Comparison of ENCODE assay signal across 8 mouse cellular contexts in genomic region chrX:47912306-47912792, GRCm38 (mm10). TPM values are rescaled to one million over a fixed set of nuclear protein-coding genes. Genes with fewer than 3 reads are reported as not detected.
A peak's percentile ranks its signal among the peaks of the same experiment; 100 is the strongest.
DNase-seq lines count a peak whose midpoint lies in the region; ATAC-seq lines count a peak whose summit lies in the region.

Gene Ocrl (plus strand): TSS chrX:47912387.

- H3K36me3 ChIP-seq in hindbrain, embryonic 10.5 days, result no peaks in the 10 kb centered on the region
- H3K36me3 ChIP-seq in lung, embryonic 16.5 days (ENCODE audit: control insufficient read depth, insufficient read depth, low read length), result no peaks in the 10 kb centered on the region

- peak within 1 kb of the TSS; percentile 85 for H3K9ac ChIP-seq in lung, embryonic 16.5 days (ENCODE audit: low read length)

- H3K27me3 ChIP-seq in hindbrain, embryonic 10.5 days (ENCODE audit: insufficient read depth, poor library complexity, severe bottlenecking), result no peaks in the 10 kb centered on the region
- H3K27me3 ChIP-seq in lung, embryonic 16.5 days (ENCODE audit: control insufficient read depth, insufficient read depth, low read depth, low read length), result no peaks in the 10 kb centered on the region

- peak within 1 kb of the TSS; percentile 94 for H3K27ac ChIP-seq in hindbrain, embryonic 10.5 days
- peak within 1 kb of the TSS; percentile 75 for H3K27ac ChIP-seq in lung, embryonic 16.5 days (ENCODE audit: low read length)

- peak within 1 kb of the TSS; percentile 68 for H3K4me3 ChIP-seq in hindbrain, embryonic 10.5 days
- H3K4me3 ChIP-seq in lung, embryonic 16.5 days (ENCODE audit: low read length), result peak within 1 kb of the TSS; percentile 74

- DNase-seq in NIH3T3 (ENCODE audit: low read depth), result peak; percentile 80
- DNase-seq in cerebellum, postnatal 10 days, result peak; percentile 85 to 87
- DNase-seq in frontal cortex, postnatal 10 days (ENCODE audit: low spot score in 2 of 2), result peak; percentile 18 to 54
- peak; percentile 77 for DNase-seq in hindbrain, embryonic 10.5 days (ENCODE audit: low spot score)
- peak; percentile 44 for DNase-seq in layer of hippocampus, adult 9-11 months
- peak; percentile 28 for DNase-seq in ovary, adult 18-20 months (ENCODE audit: low spot score)
- peak; percentile 59 for DNase-seq in thymus, postnatal 0 days (ENCODE audit: low spot score)

- 10% methylated on average over 32 of the region's 35 CpGs for WGBS in hindbrain, embryonic 10.5 days
- 11% methylated on average over 34 of the region's 35 CpGs for WGBS in lung, embryonic 16.5 days

- H3K9me3 ChIP-seq in hindbrain, embryonic 10.5 days, result no peaks in the 10 kb centered on the region
- no peaks in the 10 kb centered on the region for H3K9me3 ChIP-seq in lung, embryonic 16.5 days (ENCODE audit: control insufficient read depth, low read length)

- peak within 1 kb of the TSS; percentile 63 for H3K4me2 ChIP-seq in lung, embryonic 16.5 days (ENCODE audit: low read depth, low read length)

- H3K4me1 ChIP-seq in hindbrain, embryonic 10.5 days (replicated peaks), result no peaks in the 10 kb centered on the region; the same call in 1 of the 2 replicates
- H3K4me1 ChIP-seq in lung, embryonic 16.5 days (replicated peaks; ENCODE audit: control insufficient read depth, insufficient read depth, low read length), result peaks cover 5% of the 10 kb centered on the region; the same call in 1 of the 2 replicates

- ATAC-seq in lung, embryonic 16.5 days (ENCODE audit: low read depth), result peak; percentile 88

RNA-seq across cellular contexts. Expression of gene Ocrl, which starts in this region (rescaled TPM):
- polyA plus RNA-seq in hindbrain, embryonic 10.5 days (2016; fragmentation: Nextera tagmentation; extraction: Ambion mirVana), result 16.2 and 16.5 TPM in 2 replicates
- polyA plus RNA-seq in lung, embryonic 16.5 days (2015; fragmentation: Nextera tagmentation; extraction: Ambion mirVana), result 17.9 and 19.8 TPM in 2 replicates
- polyA plus RNA-seq in thymus, postnatal 0 days (2015; fragmentation: Nextera tagmentation; extraction: Ambion mirVana), result 4.5 and 5.9 TPM in 2 replicates

Comparison
In these comparisons a context has a peak if more than half of its experiments do, and no peak if none do; other contexts are left out.
1. Peak in every context shown above with its lines: DNase-seq, ATAC-seq, H3K4me3 ChIP-seq and H3K27ac ChIP-seq.
2. DNase-seq: peak in every context shown above with its lines; median percentile 86 in cerebellum, postnatal 10 days; 80 in NIH3T3; 77 in hindbrain, embryonic 10.5 days; 59 in thymus, postnatal 0 days; 44 in layer of hippocampus, adult 9-11 months; 36 in frontal cortex, postnatal 10 days; 28 in ovary, adult 18-20 months.